Mouse (Mus musculus): Measurements from ENCODE around the gene Fndc3b. TPM values are rescaled to one million over a fixed set of nuclear protein-coding genes. Genes with fewer than 3 reads are reported as not detected.

Gene Fndc3b
- polyA plus RNA-seq, 1 experiment from 2014 or later = 12.0 TPM

GRCm38 (mm10) chr3:27631112-27631511, 80.0 kb downstream of the Fndc3b start:
- no peak for ATAC-seq (ENCODE audit: insufficient number of reproducible peaks, low FRiP score, low TSS enrichment, low read depth)
- H3K27ac ChIP-seq (replicated peaks; ENCODE audit: low read depth, low read length) = no peak overlapping the region

GRCm38 (mm10) chr3:27629716-27630115, 81.4 kb downstream of the Fndc3b start:
- no peak for DNase-seq (ENCODE audit: low spot score)
- 98% methylated on average over 5 of the region's 5 CpGs for WGBS
- no peaks in the 10 kb centered on the region for H3K27me3 ChIP-seq (ENCODE audit: control insufficient read depth, insufficient read depth, low read length)
- H3K4me3 ChIP-seq (ENCODE audit: low read depth, low read length) = no peak overlapping the region
- no peak for ATAC-seq (ENCODE audit: insufficient number of reproducible peaks, low FRiP score, low TSS enrichment, low read depth)
- H3K4me2 ChIP-seq (ENCODE audit: low read depth, severe bottlenecking) = no peak overlapping the region
- no peaks in the 10 kb centered on the region for H3K36me3 ChIP-seq (ENCODE audit: control insufficient read depth, insufficient read depth, low read length)
- no peaks in the 10 kb centered on the region for H3K4me1 ChIP-seq (ENCODE audit: control insufficient read depth, insufficient read depth, low read length)
- H3K9me3 ChIP-seq (ENCODE audit: control insufficient read depth, low read length) = no peaks in the 10 kb centered on the region
- H3K9ac ChIP-seq (ENCODE audit: low read length) = no peak overlapping the region
- H3K27ac ChIP-seq (replicated peaks; ENCODE audit: low read depth, low read length) = no peak overlapping the region

More at GRCm38 (mm10) chr3:27631112-27631511, 80.0 kb downstream of the Fndc3b start:
- Histone ChIP-seq H3K9me3 (ENCODE audit: control insufficient read depth, low read length) (no peaks in the 10 kb centered on the region), H3K4me3 (ENCODE audit: low read depth, low read length) (no peak overlapping the region), H3K4me1 (ENCODE audit: control insufficient read depth, insufficient read depth, low read length) (no peaks in the 10 kb centered on the region), H3K4me2 (ENCODE audit: low read depth, severe bottlenecking) (no peak overlapping the region), H3K36me3 (ENCODE audit: control insufficient read depth, insufficient read depth, low read length) (no peaks in the 10 kb centered on the region), H3K27me3 (ENCODE audit: control insufficient read depth, insufficient read depth, low read length) (no peaks in the 10 kb centered on the region), H3K9ac (ENCODE audit: low read length) (no peak overlapping the region)
- DNase-seq (ENCODE audit: low spot score) = no peak
- 88% methylated on average over 7 of the region's 7 CpGs for WGBS

DNA sequence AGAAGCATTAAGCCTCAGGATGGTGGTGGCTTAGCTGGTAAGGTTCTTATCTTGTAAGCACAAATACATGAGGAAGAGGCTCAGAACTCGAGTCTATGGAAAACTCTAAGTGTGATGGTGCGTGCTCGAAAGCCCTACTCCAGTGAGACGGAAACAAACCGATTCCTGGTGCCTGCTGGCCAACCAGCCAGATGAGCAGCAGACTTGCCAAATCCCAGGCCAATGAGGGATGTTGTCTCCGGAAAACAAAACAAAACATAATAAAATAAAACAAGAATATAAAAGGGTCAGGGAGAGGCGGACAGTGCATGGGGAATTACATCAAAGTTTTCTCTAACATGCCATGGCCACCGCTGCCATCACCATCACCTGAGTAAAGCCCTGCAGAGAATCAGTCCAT, 84.8 kb downstream of the Fndc3b start:
- Histone ChIP-seq H3K4me1 (ENCODE audit: control insufficient read depth, insufficient read depth, low read length) (no peaks in the 10 kb centered on the region), H3K27ac (replicated peaks; ENCODE audit: low read depth, low read length) (no peak overlapping the region), H3K9ac (ENCODE audit: low read length) (no peak overlapping the region), H3K27me3 (ENCODE audit: control insufficient read depth, insufficient read depth, low read length) (no peaks in the 10 kb centered on the region), H3K4me3 (ENCODE audit: low read depth, low read length) (no peak overlapping the region), H3K36me3 (ENCODE audit: control insufficient read depth, insufficient read depth, low read length) (no peaks in the 10 kb centered on the region), H3K9me3 (ENCODE audit: control insufficient read depth, low read length) (no peaks in the 10 kb centered on the region), H3K4me2 (ENCODE audit: low read depth, severe bottlenecking) (no peak overlapping the region)
- no peak for DNase-seq (ENCODE audit: low spot score)
- no peak for ATAC-seq (ENCODE audit: insufficient number of reproducible peaks, low FRiP score, low TSS enrichment, low read depth)
- 90% methylated on average over 8 of the region's 8 CpGs for WGBS

DNA sequence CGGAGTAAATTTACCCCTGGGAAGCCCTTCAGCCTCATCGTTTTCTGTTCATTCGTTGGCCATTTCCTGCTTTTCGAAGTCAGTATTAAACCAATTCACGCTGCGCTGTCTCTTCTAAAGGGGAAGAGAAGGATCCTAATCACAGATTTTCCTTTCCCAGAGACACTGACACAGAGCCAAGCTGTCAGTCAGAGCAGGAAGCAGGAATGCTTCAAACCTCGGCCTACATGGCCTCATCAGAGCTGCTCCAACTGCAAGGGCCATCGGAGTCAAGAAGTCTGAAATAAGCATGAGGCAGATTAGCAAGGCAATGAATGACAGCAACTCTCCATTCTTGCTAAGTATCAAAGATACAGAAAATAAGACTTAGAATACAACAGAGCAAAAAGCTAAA, 85.5 kb downstream of the Fndc3b start:
- H3K27ac ChIP-seq (replicated peaks; ENCODE audit: low read depth, low read length) = no peak overlapping the region
- H3K9ac ChIP-seq (ENCODE audit: low read length) = no peak overlapping the region
- WGBS = 82% methylated on average over 8 of the region's 8 CpGs
- H3K9me3 ChIP-seq (ENCODE audit: control insufficient read depth, low read length) = no peaks in the 10 kb centered on the region
- no peak overlapping the region for H3K4me2 ChIP-seq (ENCODE audit: low read depth, severe bottlenecking)
- DNase-seq (ENCODE audit: low spot score) = no peak
- H3K4me3 ChIP-seq (ENCODE audit: low read depth, low read length) = no peak overlapping the region
- H3K27me3 ChIP-seq (ENCODE audit: control insufficient read depth, insufficient read depth, low read length) = no peaks in the 10 kb centered on the region
- H3K4me1 ChIP-seq (ENCODE audit: control insufficient read depth, insufficient read depth, low read length) = no peaks in the 10 kb centered on the region
- H3K36me3 ChIP-seq (ENCODE audit: control insufficient read depth, insufficient read depth, low read length) = no peaks in the 10 kb centered on the region
- no peak for ATAC-seq (ENCODE audit: insufficient number of reproducible peaks, low FRiP score, low TSS enrichment, low read depth)

DNA sequence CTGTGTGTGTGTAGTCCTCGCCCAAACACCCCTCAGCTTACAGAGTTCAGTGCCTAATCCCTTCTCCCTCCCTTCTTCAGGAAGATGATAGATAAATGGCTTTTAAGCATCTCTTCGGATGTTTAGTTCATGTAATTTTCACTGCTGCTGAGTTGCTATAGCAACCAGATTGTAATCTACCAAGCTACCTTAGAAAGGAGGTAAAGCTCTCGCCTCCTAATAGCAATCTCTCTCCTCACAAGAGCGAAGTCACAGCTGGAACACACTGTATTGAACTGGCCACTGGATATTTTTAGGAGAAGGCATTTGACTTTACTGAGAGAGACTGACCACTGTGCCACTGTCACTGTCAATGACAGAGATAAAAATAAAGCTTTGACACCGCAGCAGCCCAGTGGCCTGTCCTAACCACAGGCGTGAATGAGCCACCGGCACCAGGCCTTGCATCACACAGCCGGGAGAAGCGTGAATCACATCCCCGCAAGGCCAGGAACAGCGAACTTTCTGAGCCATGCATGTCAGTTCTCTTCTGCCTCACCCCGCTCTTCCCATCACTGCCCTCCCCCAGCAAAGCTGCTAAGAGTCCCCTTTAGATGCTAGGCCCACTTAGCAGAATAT, 86.0 kb downstream of the Fndc3b start:
- Histone ChIP-seq H3K27ac (replicated peaks; ENCODE audit: low read depth, low read length) (no peak overlapping the region), H3K27me3 (ENCODE audit: control insufficient read depth, insufficient read depth, low read length) (no peaks in the 10 kb centered on the region), H3K9me3 (ENCODE audit: control insufficient read depth, low read length) (no peaks in the 10 kb centered on the region), H3K4me2 (ENCODE audit: low read depth, severe bottlenecking) (no peak overlapping the region), H3K4me1 (ENCODE audit: control insufficient read depth, insufficient read depth, low read length) (no peaks in the 10 kb centered on the region), H3K36me3 (ENCODE audit: control insufficient read depth, insufficient read depth, low read length) (no peaks in the 10 kb centered on the region), H3K4me3 (ENCODE audit: low read depth, low read length) (no peak overlapping the region), H3K9ac (ENCODE audit: low read length) (no peak overlapping the region)
- 76% methylated on average over 12 of the region's 12 CpGs for WGBS
- DNase-seq (ENCODE audit: low spot score) (no peak), ATAC-seq (ENCODE audit: insufficient number of reproducible peaks, low FRiP score, low TSS enrichment, low read depth) (no peak)

GRCm38 (mm10) chr3:27622451-27622850, 88.7 kb downstream of the Fndc3b start:
- H3K9ac ChIP-seq (ENCODE audit: low read length) = no peak overlapping the region
- H3K4me2 ChIP-seq (ENCODE audit: low read depth, severe bottlenecking) = no peak overlapping the region
- no peaks in the 10 kb centered on the region for H3K27me3 ChIP-seq (ENCODE audit: control insufficient read depth, insufficient read depth, low read length)
- DNase-seq (ENCODE audit: low spot score) (no peak), ATAC-seq (ENCODE audit: insufficient number of reproducible peaks, low FRiP score, low TSS enrichment, low read depth) (no peak)
- H3K4me1 ChIP-seq (ENCODE audit: control insufficient read depth, insufficient read depth, low read length) = no peaks in the 10 kb centered on the region
- H3K4me3 ChIP-seq (ENCODE audit: low read depth, low read length) = no peak overlapping the region
- WGBS = 66% methylated on average over 4 of the region's 4 CpGs
- H3K27ac ChIP-seq (replicated peaks; ENCODE audit: low read depth, low read length) = no peak overlapping the region
- H3K9me3 ChIP-seq (ENCODE audit: control insufficient read depth, low read length) = no peaks in the 10 kb centered on the region
- no peaks in the 10 kb centered on the region for H3K36me3 ChIP-seq (ENCODE audit: control insufficient read depth, insufficient read depth, low read length)

GRCm38 (mm10) chr3:27621176-27621575, 89.9 kb downstream of the Fndc3b start:
- no peak overlapping the region for H3K4me3 ChIP-seq (ENCODE audit: low read depth, low read length)
- ATAC-seq (ENCODE audit: insufficient number of reproducible peaks, low FRiP score, low TSS enrichment, low read depth) (no peak), DNase-seq (ENCODE audit: low spot score) (no peak)
- WGBS = 83% methylated on average over 4 of the region's 4 CpGs
- no peak overlapping the region for H3K27ac ChIP-seq (replicated peaks; ENCODE audit: low read depth, low read length)
- H3K9me3 ChIP-seq (ENCODE audit: control insufficient read depth, low read length) = no peaks in the 10 kb centered on the region
- no peak overlapping the region for H3K4me2 ChIP-seq (ENCODE audit: low read depth, severe bottlenecking)
- no peaks in the 10 kb centered on the region for H3K36me3 ChIP-seq (ENCODE audit: control insufficient read depth, insufficient read depth, low read length)
- H3K27me3 ChIP-seq (ENCODE audit: control insufficient read depth, insufficient read depth, low read length) = no peaks in the 10 kb centered on the region
- H3K4me1 ChIP-seq (ENCODE audit: control insufficient read depth, insufficient read depth, low read length) = no peaks in the 10 kb centered on the region
- no peak overlapping the region for H3K9ac ChIP-seq (ENCODE audit: low read length)

- no peaks in the 10 kb centered on the region for H3K4me1 ChIP-seq (ENCODE audit: control insufficient read depth, insufficient read depth, low read length)
- ATAC-seq (ENCODE audit: insufficient number of reproducible peaks, low FRiP score, low TSS enrichment, low read depth) (no peak), DNase-seq (ENCODE audit: low spot score) (no peak)
- H3K27ac ChIP-seq (replicated peaks; ENCODE audit: low read depth, low read length) = no peak overlapping the region
- H3K4me2 ChIP-seq (ENCODE audit: low read depth, severe bottlenecking) = no peak overlapping the region
- no peaks in the 10 kb centered on the region for H3K27me3 ChIP-seq (ENCODE audit: control insufficient read depth, insufficient read depth, low read length)
- no peaks in the 10 kb centered on the region for H3K9me3 ChIP-seq (ENCODE audit: control insufficient read depth, low read length)
- 78% methylated on average over 9 of the region's 9 CpGs for WGBS
- no peaks in the 10 kb centered on the region for H3K36me3 ChIP-seq (ENCODE audit: control insufficient read depth, insufficient read depth, low read length)
- H3K4me3 ChIP-seq (ENCODE audit: low read depth, low read length) = no peak overlapping the region
- H3K9ac ChIP-seq (ENCODE audit: low read length) = no peak overlapping the region
Measured at GRCm38 (mm10) chr3:27617733-27618132, 93.4 kb downstream of the Fndc3b start.

- Histone ChIP-seq H3K4me1 (ENCODE audit: control insufficient read depth, insufficient read depth, low read length) (no peaks in the 10 kb centered on the region), H3K27ac (replicated peaks; ENCODE audit: low read depth, low read length) (no peak overlapping the region), H3K9me3 (ENCODE audit: control insufficient read depth, low read length) (no peaks in the 10 kb centered on the region), H3K4me2 (ENCODE audit: low read depth, severe bottlenecking) (no peak overlapping the region), H3K4me3 (ENCODE audit: low read depth, low read length) (no peak overlapping the region), H3K36me3 (ENCODE audit: control insufficient read depth, insufficient read depth, low read length) (no peaks in the 10 kb centered on the region), H3K9ac (ENCODE audit: low read length) (no peak overlapping the region), H3K27me3 (ENCODE audit: control insufficient read depth, insufficient read depth, low read length) (no peaks in the 10 kb centered on the region)
- WGBS = 79% methylated on average over 1 of the region's 1 CpGs
- ATAC-seq (ENCODE audit: insufficient number of reproducible peaks, low FRiP score, low TSS enrichment, low read depth) (no peak), DNase-seq (ENCODE audit: low spot score) (no peak)
Measured at GRCm38 (mm10) chr3:27617237-27617499, 93.9 kb downstream of the Fndc3b start.
